Mouse (Mus musculus) liver, embryonic 16.5 days (tissue): ENCODE results near the gene Cox6a1. TPM values are rescaled to one million over a fixed set of nuclear protein-coding genes. Genes with fewer than 3 reads are reported as not detected.
"Not testable (repeated sequence)": the region's sequence is repeated elsewhere in the genome, so short reads cannot be mapped to it uniquely, and the experiment has no call there.

ENCODE experiments used
- ATAC-seq: fragments of 200-750 bp; cut with Nextera tagmentation; 2 replicates; pipeline ENCODE4 v1.8.0; 2017; ENCODE audit warnings: low read depth, mild to moderate bottlenecking, moderate number of reproducible peaks, moderate library complexity
- H3K27ac ChIP-seq: fragments of 300-500 bp; sonication (generic); 2 replicates; pipeline ENCODE4 v1.5.1; 2014; ENCODE audit warnings: mild to moderate bottlenecking, low read length
- H3K27me3 ChIP-seq: fragments of 300-500 bp; sonication (generic); 2 replicates; pipeline ENCODE4 v1.6.1; 2014; ENCODE audit warnings: low read depth, low read length, mixed read lengths; ENCODE audit not compliant: control insufficient read depth, insufficient read depth
- H3K36me3 ChIP-seq: fragments of 300-500 bp; sonication (generic); 2 replicates; pipeline ENCODE4 v1.6.1; 2014; ENCODE audit warnings: mild to moderate bottlenecking; ENCODE audit not compliant: control insufficient read depth, insufficient read depth
- H3K4me1 ChIP-seq: fragments of 300-500 bp; sonication (generic); 2 replicates; pipeline ENCODE4 v1.6.1; 2014; ENCODE audit warnings: low read depth, low read length, mixed read lengths; ENCODE audit not compliant: control insufficient read depth
- H3K4me2 ChIP-seq: fragments of 300-500 bp; sonication (generic); 2 replicates; pipeline ENCODE4 v1.6.1; 2014; ENCODE audit warnings: low read depth, low read length, mixed read lengths
- H3K4me3 ChIP-seq: fragments of 300-500 bp; sonication (generic); 2 replicates; pipeline ENCODE4 v1.5.1; 2014; ENCODE audit warnings: low read depth, mild to moderate bottlenecking, low read length
- H3K9ac ChIP-seq: fragments of 300-500 bp; sonication (generic); 2 replicates; pipeline ENCODE4 v1.6.1; 2014; ENCODE audit warnings: low read depth, low read length
- H3K9me3 ChIP-seq: fragments of 300-500 bp; sonication (generic); replicated peaks from 2 replicates; pipeline ENCODE4 v1.6.1; 2016; ENCODE audit warnings: low read length; ENCODE audit not compliant: control insufficient read depth
- WGBS: fragments of 180-500 bp; shearing (Covaris S2); extraction: QIAGEN DNeasy Blood & Tissue Kit; methylation state at CpG from one replicate; pipeline ENCODE4 v1.1.7; 2014; ENCODE audit not compliant: insufficient replicate concordance; 5-methylcytosine and 5-hydroxymethylcytosine counted together
- polyA plus RNA-seq: library from polyadenylated mRNA; unstranded; fragments of >200 nt; fragmentation: Nextera tagmentation; extraction: Ambion mirVana; gene quantifications from 2 replicates; pipeline ENCODE4 v1.2.1, GENCODE M21; 2015

The Cox6a1 gene
- 674 and 679 TPM in 2 replicates for polyA plus RNA-seq

DNA sequence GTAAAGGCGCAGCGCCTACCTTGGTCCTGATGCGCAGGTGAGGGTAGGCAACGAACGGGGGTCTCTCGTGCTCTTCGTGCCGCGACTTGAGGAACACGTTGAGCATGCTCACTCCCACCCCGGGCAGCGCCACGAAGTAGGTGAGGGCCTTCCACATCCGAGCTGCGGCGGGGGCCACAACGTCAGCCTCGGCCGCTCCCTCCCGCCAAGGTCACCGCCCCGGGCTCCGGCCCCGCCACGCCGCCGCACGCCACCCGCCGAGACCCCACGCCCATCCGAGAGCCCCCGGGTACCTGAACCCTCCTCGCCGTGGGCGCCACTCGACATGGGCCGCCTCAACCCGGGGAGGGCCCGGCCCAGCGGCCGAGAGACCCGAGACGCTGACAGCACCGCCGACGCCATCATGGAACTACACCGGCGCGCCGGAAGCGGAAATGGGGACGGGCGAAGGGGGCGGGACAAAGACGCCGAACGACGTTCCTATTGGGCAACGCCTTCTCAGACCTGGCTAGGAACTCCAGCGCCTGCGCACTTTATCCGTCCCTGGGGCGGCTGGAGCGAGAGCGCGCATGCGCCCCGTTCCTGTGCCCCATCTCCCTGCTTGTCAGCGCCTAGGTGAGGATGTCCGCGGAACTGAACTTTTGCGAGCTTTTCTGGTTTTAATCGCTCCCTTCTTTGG lies at the start of gene Cox6a1:
Gene Cox6a1, minus strand, starts transcription at position 436 of the 679 bp plus-strand sequence.
- Histone ChIP-seq H3K36me3 (peaks cover 17% of the 10 kb centered on the region), H3K9ac (peak within 1 kb of the TSS; percentile 83), H3K27ac (peak within 1 kb of the TSS; percentile 84), H3K4me1 (peaks cover 9% of the 10 kb centered on the region), H3K4me3 (peak within 1 kb of the TSS; percentile 82), H3K9me3 (no peaks in the 10 kb centered on the region), H3K4me2 (peak within 1 kb of the TSS; percentile 84), H3K27me3 (no peaks in the 10 kb centered on the region)
- WGBS = under 1% methylated on average over 73 of the region's 74 CpGs
- peak; percentile 94 for ATAC-seq

GRCm38 (mm10) chr5:115397839-115398780 lies 49.3 kb upstream of the Cox6a1 start:
- H3K9me3 ChIP-seq = no peaks in the 10 kb centered on the region
- no peak overlapping the region for H3K9ac ChIP-seq
- H3K4me1 ChIP-seq = no peaks in the 10 kb centered on the region
- H3K27me3 ChIP-seq = peaks cover 31% of the 10 kb centered on the region
- peak overlapping the region; percentile 18; the same call in 1 of the 2 replicates for H3K4me3 ChIP-seq
- WGBS = 7% methylated on average over 48 of the region's 48 CpGs
- H3K4me2 ChIP-seq = peak overlapping the region; percentile 42
- H3K36me3 ChIP-seq = no peaks in the 10 kb centered on the region
- no peak for ATAC-seq
- H3K27ac ChIP-seq = no peak overlapping the region

- H3K4me2 ChIP-seq = no peak overlapping the region
- no peaks in the 10 kb centered on the region for H3K4me1 ChIP-seq
- H3K9ac ChIP-seq = no peak overlapping the region
- no peaks in the 10 kb centered on the region for H3K36me3 ChIP-seq
- no peak overlapping the region for H3K4me3 ChIP-seq
- no peak for ATAC-seq
- 49% methylated on average over 11 of the region's 11 CpGs for WGBS
- peaks cover 31% of the 10 kb centered on the region for H3K27me3 ChIP-seq
- no peaks in the 10 kb centered on the region for H3K9me3 ChIP-seq
- H3K27ac ChIP-seq = no peak overlapping the region
Measured at GRCm38 (mm10) chr5:115396654-115397053, 47.9 kb upstream of the Cox6a1 start.

GRCm38 (mm10) chr5:115394836-115395235 lies 46.1 kb upstream of the Cox6a1 start:
- H3K36me3 ChIP-seq = no peaks in the 10 kb centered on the region
- H3K27ac ChIP-seq = no peak overlapping the region
- H3K9ac ChIP-seq = no peak overlapping the region
- H3K9me3 ChIP-seq = no peaks in the 10 kb centered on the region
- no peaks in the 10 kb centered on the region for H3K4me1 ChIP-seq
- WGBS = 16% methylated on average over 10 of the region's 10 CpGs
- H3K4me2 ChIP-seq = no peak overlapping the region
- ATAC-seq = no peak
- H3K4me3 ChIP-seq = no peak overlapping the region
- peaks cover 29% of the 10 kb centered on the region for H3K27me3 ChIP-seq

GRCm38 (mm10) chr5:115394223-115394622 lies 45.4 kb upstream of the Cox6a1 start:
- H3K4me2 ChIP-seq = no peak overlapping the region
- no peaks in the 10 kb centered on the region for H3K36me3 ChIP-seq
- no peaks in the 10 kb centered on the region for H3K9me3 ChIP-seq
- H3K4me1 ChIP-seq = no peaks in the 10 kb centered on the region
- H3K9ac ChIP-seq = no peak overlapping the region
- H3K4me3 ChIP-seq = no peak overlapping the region
- 14% methylated on average over 8 of the region's 8 CpGs for WGBS
- ATAC-seq = no peak
- peaks cover 28% of the 10 kb centered on the region for H3K27me3 ChIP-seq
- no peak overlapping the region for H3K27ac ChIP-seq

GRCm38 (mm10) chr5:115392969-115393368 lies 44.2 kb upstream of the Cox6a1 start:
- Histone ChIP-seq H3K9ac (no peak overlapping the region), H3K9me3 (no peaks in the 10 kb centered on the region), H3K27ac (no peak overlapping the region), H3K4me2 (no peak overlapping the region), H3K4me3 (no peak overlapping the region), H3K27me3 (peaks cover 16% of the 10 kb centered on the region), H3K4me1 (no peaks in the 10 kb centered on the region), H3K36me3 (no peaks in the 10 kb centered on the region)
- no peak for ATAC-seq
- WGBS = 50% methylated on average over 1 of the region's 1 CpGs

- H3K27me3 ChIP-seq = peaks cover 7% of the 10 kb centered on the region
- no peaks in the 10 kb centered on the region for H3K9me3 ChIP-seq
- no peak overlapping the region for H3K9ac ChIP-seq
- no peaks in the 10 kb centered on the region for H3K4me1 ChIP-seq
- no peaks in the 10 kb centered on the region for H3K36me3 ChIP-seq
- no peak overlapping the region for H3K27ac ChIP-seq
- WGBS = 42% methylated on average over 9 of the region's 9 CpGs
- ATAC-seq = no peak
- no peak overlapping the region for H3K4me3 ChIP-seq
- no peak overlapping the region for H3K4me2 ChIP-seq
Measured at GRCm38 (mm10) chr5:115391935-115392334, 43.2 kb upstream of the Cox6a1 start.

DNA sequence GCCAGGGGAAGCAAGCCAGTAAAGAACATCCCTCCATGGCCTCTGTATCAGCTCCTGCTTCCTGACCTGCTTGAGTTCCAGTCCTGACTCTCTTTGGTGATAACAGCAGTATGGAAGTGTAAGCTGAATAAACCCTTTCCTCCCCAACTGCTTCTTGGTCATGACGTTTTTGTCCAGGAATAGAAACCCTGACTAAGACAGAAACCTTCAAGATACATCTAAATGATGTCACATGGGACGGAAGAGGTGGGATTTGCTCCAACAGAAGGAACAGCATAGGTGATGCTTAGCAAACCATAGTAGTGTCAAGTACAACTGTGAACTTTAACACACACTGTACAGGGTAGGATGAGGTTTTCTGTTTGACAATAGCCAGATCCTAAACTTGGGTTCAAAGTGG lies 30.1 kb upstream of the Cox6a1 start:
- H3K27me3 ChIP-seq, H3K9ac ChIP-seq, H3K27ac ChIP-seq, H3K4me1 ChIP-seq, H3K4me2 ChIP-seq, H3K9me3 ChIP-seq, ATAC-seq, H3K4me3 ChIP-seq, H3K36me3 ChIP-seq: not testable (repeated sequence)
- whole genome bisulfite sequencing = 40% methylated on average over 2 of the region's 2 CpGs

GRCm38 (mm10) chr5:115375436-115375835 lies 26.7 kb upstream of the Cox6a1 start:
- no peak overlapping the region for H3K4me3 ChIP-seq
- no peaks in the 10 kb centered on the region for H3K4me1 ChIP-seq
- no peak overlapping the region for H3K27ac ChIP-seq
- H3K9ac ChIP-seq = no peak overlapping the region
- H3K27me3 ChIP-seq = peaks cover 9% of the 10 kb centered on the region
- H3K4me2 ChIP-seq = no peak overlapping the region
- H3K9me3 ChIP-seq = no peaks in the 10 kb centered on the region
- 53% methylated on average over 2 of the region's 2 CpGs for WGBS
- ATAC-seq = no peak
- no peaks in the 10 kb centered on the region for H3K36me3 ChIP-seq
